Mouse (Mus musculus): ENCODE results near the gene Eif4ebp2.

DNA sequence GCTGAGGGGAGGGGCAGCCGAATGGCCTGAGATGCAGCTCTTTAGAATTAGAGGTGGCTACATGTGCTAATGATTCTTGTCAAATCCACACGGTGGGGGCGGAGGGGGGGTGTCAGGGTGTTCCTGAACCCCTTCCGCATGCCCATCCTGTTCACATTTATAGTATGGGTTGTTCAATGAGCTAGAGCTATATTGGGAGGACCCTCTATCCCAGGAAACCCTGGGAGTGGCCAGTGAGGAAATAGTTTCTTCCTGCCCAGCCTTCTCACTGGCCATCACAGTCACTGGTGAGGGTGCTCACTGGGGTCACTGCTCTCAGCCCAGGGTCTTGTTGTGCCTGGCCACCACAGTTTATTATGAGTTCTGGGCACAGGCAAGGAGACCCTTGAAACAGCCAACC is 32.5 kb downstream of the Eif4ebp2 start:
- TF ChIP-seq CTCF (IDR thresholded peaks at IDR 0.05; ENCODE audit: low read depth): no peak
- no peak for TF ChIP-seq EP300 (IDR thresholded peaks at IDR 0.05; ENCODE audit: low read depth)

Data from liver, postnatal 0 days (tissue).